Mouse (Mus musculus) ES-E14 (cell line): ENCODE data around the gene Zfp607a. TPM values are rescaled to one million over a fixed set of nuclear protein-coding genes. Genes with fewer than 3 reads are reported as not detected.
"Not testable (repeated sequence)": the region's sequence is repeated elsewhere in the genome, so short reads cannot be mapped to it uniquely, and the experiment has no call there.

Source experiments
- DNase-seq: peaks from one replicate; pipeline ENCODE4 v3.0.0-alpha.2; 2013; ENCODE audit warnings: low read depth, low spot score
- H3K27ac ChIP-seq: 2 replicates; pipeline ENCODE4 v1.5.1; 2012; ENCODE audit warnings: low read depth, mild to moderate bottlenecking, low read length, moderate library complexity, mixed read lengths; ENCODE audit not compliant: poor library complexity, insufficient read depth, severe bottlenecking
- H3K36me3 ChIP-seq: 2 replicates; pipeline ENCODE4 v1.6.1; 2012; ENCODE audit warnings: mild to moderate bottlenecking, low read length, moderate library complexity, mixed read lengths; ENCODE audit not compliant: control insufficient read depth, poor library complexity, insufficient read depth, severe bottlenecking
- H3K4me1 ChIP-seq, 2 experiments: fragments of 150-350 bp in 1 of 2; sonication (generic) in 1 of 2; 2 replicates each; pipeline ENCODE4 v1.6.1; 2012; ENCODE audit warnings: low read length in 2 of 2, mild to moderate bottlenecking in 1 of 2, mixed read lengths in 1 of 2; ENCODE audit not compliant: control insufficient read depth in 2 of 2, insufficient read depth in 2 of 2, poor library complexity in 1 of 2
- H3K4me3 ChIP-seq, 2 experiments: fragments of 150-350 bp in 1 of 2; sonication (generic) in 1 of 2; 2 replicates each; pipeline ENCODE4 v1.5.1; 2012; ENCODE audit warnings: low read length in 2 of 2, low read depth in 1 of 2, mild to moderate bottlenecking in 1 of 2, mixed read lengths in 1 of 2; ENCODE audit not compliant: insufficient read depth in 1 of 2, poor library complexity in 1 of 2, severe bottlenecking in 1 of 2
- H3K9ac ChIP-seq: 2 replicates; pipeline ENCODE4 v1.6.1; 2012; ENCODE audit warnings: low read depth, mild to moderate bottlenecking, low read length, mixed read lengths; ENCODE audit not compliant: poor library complexity, insufficient read depth, severe bottlenecking
- H3K9me3 ChIP-seq: fragments of 150-350 bp; sonication (generic); 2 replicates; pipeline ENCODE4 v1.6.1; 2012; ENCODE audit warnings: low read depth, mild to moderate bottlenecking, low read length; ENCODE audit not compliant: control insufficient read depth, insufficient read depth
- CHD2 ChIP-seq: IDR thresholded peaks from 2 replicates; pipeline ENCODE4 v1.6.1; 2014; ENCODE audit warnings: mild to moderate bottlenecking, low read depth, low read length, inconsistent platforms
- HCFC1 ChIP-seq: IDR thresholded peaks from 2 replicates; pipeline ENCODE4 v1.6.1; 2012; ENCODE audit warnings: low read length, inconsistent platforms, borderline replicate concordance; ENCODE audit not compliant: insufficient read depth
- MAFK ChIP-seq: IDR thresholded peaks from 2 replicates; pipeline ENCODE4 v1.6.1; 2014; ENCODE audit warnings: mild to moderate bottlenecking, low read depth, low read length, inconsistent platforms; ENCODE audit not compliant: insufficient read depth
- ZC3H11A ChIP-seq: IDR thresholded peaks from 2 replicates; pipeline ENCODE4 v1.6.1; 2012; ENCODE audit warnings: low read depth, mild to moderate bottlenecking, inconsistent platforms, low read length, borderline replicate concordance
- ZNF384 ChIP-seq: IDR thresholded peaks from 2 replicates; pipeline ENCODE4 v1.6.1; 2012; ENCODE audit warnings: low read depth, low read length, inconsistent platforms
- in situ Hi-C, 2 experiments: fragments of 600-800 bp; cut with MboI; formaldehyde crosslinking; loops; one replicate each; pipeline ENCODE4 v1.15.1; 2025; ENCODE audit warnings: low sequenced_read_pairs in 2 of 2, inconsistent platforms in 1 of 2; ENCODE audit not compliant: unreplicated experiment in 2 of 2
- total RNA-seq: library from RNA; depleted of rRNA; stranded (reverse); fragments of 300-350 nt; gene quantifications from 2 replicates; pipeline ENCODE4 v1.2.3, GENCODE M21; 2012

Zfp607a gene
- total RNA-seq, 1 experiment = 3.9 TPM

GRCm38 (mm10) chr7:27859301-27860251 lies 2.2 kb downstream of the Zfp607a start:
- H3K27ac ChIP-seq = no peak overlapping the region
- peak overlapping the region; percentile 82; a peak in 2 of 4 replicates for H3K4me3 ChIP-seq
- no peak for TF ChIP-seq CHD2
- TF ChIP-seq ZNF384 = peak; percentile 81; the same call in 1 of the 2 replicates
- H3K9me3 ChIP-seq = no peaks in the 10 kb centered on the region
- no peak for DNase-seq
- peaks cover 2 to 6% of the 10 kb centered on the region in 2 experiments; a peak in 2 of 4 replicates for H3K4me1 ChIP-seq
- in situ Hi-C loops = no loop called here
- no peak overlapping the region; the same call in 1 of the 2 replicates for H3K9ac ChIP-seq
- peaks cover 3% of the 10 kb centered on the region for H3K36me3 ChIP-seq

- Histone ChIP-seq H3K4me1 (peaks cover 2 to 6% of the 10 kb centered on the region in 2 experiments; a peak in 2 of 4 replicates), H3K9ac (peak overlapping the region; percentile 82), H3K9me3 (no peaks in the 10 kb centered on the region), H3K36me3 (peaks cover 3% of the 10 kb centered on the region), H3K27ac (0 out of 2 replicates have a peak overlapping the region, but pooled peaks have one; percentile 15), H3K4me3 (peak overlapping the region; percentile 82)
- in situ Hi-C loops = no loop called here
- peak; percentile 29 for DNase-seq
- no peak for TF ChIP-seq ZC3H11A
- no peak for TF ChIP-seq ZNF384
- 0 out of 2 replicates have a peak, but pooled peaks have one; percentile 4 for TF ChIP-seq HCFC1
- TF ChIP-seq MAFK = no peak
- TF ChIP-seq CHD2 = no peak
These were observed 3.3 kb downstream of the Zfp607a start for GRCm38 (mm10) chr7:27860396-27861235.

GRCm38 (mm10) chr7:27862578-27862977 lies 5.3 kb downstream of the Zfp607a start:
- H3K4me1 ChIP-seq, H3K9ac ChIP-seq, in situ Hi-C loops, H3K4me3 ChIP-seq, DNase-seq, H3K9me3 ChIP-seq, H3K27ac ChIP-seq: not testable (repeated sequence)
- peaks cover 10% of the 10 kb centered on the region for H3K36me3 ChIP-seq

- in situ Hi-C loops = no loop called here
- Histone ChIP-seq H3K9me3 (no peaks in the 10 kb centered on the region), H3K27ac (no peak overlapping the region), H3K36me3 (no peaks in the 10 kb centered on the region), H3K9ac (no peak overlapping the region), H3K4me3 (no peak overlapping the region), H3K4me1 (no peaks in the 10 kb centered on the region)
- no peak for DNase-seq
- TF ChIP-seq CHD2 (no peak), HCFC1 (no peak), ZC3H11A (no peak), MAFK (no peak), ZNF384 (no peak)
These were observed 24.4 kb downstream of the Zfp607a start for GRCm38 (mm10) chr7:27881721-27882120.
